Mouse (Mus musculus) Patski (cell line): ENCODE measurements around the gene Tnfrsf9. TPM values are rescaled to one million over a fixed set of nuclear protein-coding genes. Genes with fewer than 3 reads are reported as not detected.
A peak's percentile ranks its signal among the peaks of the same experiment; 100 is the strongest.

Experiments used
- ATAC-seq: fragments of 100-300 bp; one replicate; pipeline ENCODE4 v1.8.0; 2021
- CTCF ChIA-PET: fragments of 350-600 bp; sonication (Branson Sonifier 250); formaldehyde crosslinking; loops from one replicate; lab custom pipeline; 2022; ENCODE audit warnings: inconsistent platforms; lab: Charles Lee
- POLR2A ChIA-PET: fragments of 350-600 bp; sonication (Branson Sonifier 250); formaldehyde crosslinking; loops from one replicate; lab custom pipeline; 2022; ENCODE audit warnings: antibody characterized with exemption, inconsistent platforms; lab: Charles Lee
- DNase-seq: peaks from one replicate; pipeline ENCODE4 v3.0.0-alpha.2; 2011; ENCODE audit warnings: low read depth, low spot score
- H3K27me3 ChIP-seq: fragments of 371-371 bp; one replicate; pipeline ENCODE4 v1.5.1; 2021
- CTCF ChIP-seq: fragments of 100-300 bp; IDR thresholded peaks from one replicate; pipeline ENCODE4 v1.5.1; 2021
- in situ Hi-C: fragments of 300-500 bp; cut with MboI; formaldehyde crosslinking; loops from 3 replicates; pipeline ENCODE4 v1.11.1; 2018; ENCODE audit warnings: low pct_unique_long_range_greater_than_20kb, mixed read lengths
- polyA plus RNA-seq: library from polyadenylated mRNA; unstranded; gene quantifications from one replicate; pipeline ENCODE4 v1.2.3, GENCODE M21; 2021

The Tnfrsf9 gene
- polyA plus RNA-seq, 1 experiment from 2014 or later = 2.1 TPM

GRCm38 (mm10) chr4:150958536-150958935 lies 44.2 kb downstream of the Tnfrsf9 start:
- DNase-seq = no peak
- ChIA-PET CTCF (no interaction called here), POLR2A (no interaction called here)
- no peak for TF ChIP-seq CTCF
- no peaks in the 10 kb centered on the region for H3K27me3 ChIP-seq
- no peak for ATAC-seq
- in situ Hi-C loops = no loop called here

- in situ Hi-C loops = loop anchor here (10.0 kb wide), 1 partner anchor 183 kb away; no protein-coding TSS in a partner anchor
- H3K27me3 ChIP-seq = no peaks in the 10 kb centered on the region
- no peak for TF ChIP-seq CTCF
- ChIA-PET CTCF (no interaction called here), POLR2A (no interaction called here)
- ATAC-seq = no peak
- no peak for DNase-seq
These were observed 47.9 kb downstream of the Tnfrsf9 start for GRCm38 (mm10) chr4:150962231-150962630.

GRCm38 (mm10) chr4:150963711-150964110 lies 49.3 kb downstream of the Tnfrsf9 start:
- ATAC-seq (no peak), DNase-seq (no peak)
- in situ Hi-C loops = loop anchor here (10.0 kb wide), 1 partner anchor 181 kb away; no protein-coding TSS in a partner anchor
- POLR2A ChIA-PET = no interaction called here
- no peak for TF ChIP-seq CTCF
- no peaks in the 10 kb centered on the region for H3K27me3 ChIP-seq
- CTCF ChIA-PET = no interaction called here

GRCm38 (mm10) chr4:150964635-150965554 lies 50.5 kb downstream of the Tnfrsf9 start:
- ChIA-PET POLR2A (no interaction called here), CTCF (interaction anchor here (1.2 to 1.3 kb wide), 3 partner anchors 37 to 309 kb away, joined by 3 to 4 read pairs (median 3); no protein-coding TSS in a partner anchor)
- TF ChIP-seq CTCF = peak; percentile 89
- in situ Hi-C loops = loop anchor here (5.0 to 10.0 kb wide), 3 partner anchors 33 to 308 kb away; no protein-coding TSS in a partner anchor
- peak; percentile 35 for ATAC-seq
- H3K27me3 ChIP-seq = no peaks in the 10 kb centered on the region
- DNase-seq = no peak

- DNase-seq = no peak
- POLR2A ChIA-PET = no interaction called here
- TF ChIP-seq CTCF = peak; percentile 46
- CTCF ChIA-PET = interaction anchor here (1.2 to 1.4 kb wide), 5 partner anchors 24 to 310 kb away, joined by 3 to 5 read pairs (median 4); no protein-coding TSS in a partner anchor
- in situ Hi-C loops = loop anchor here (5.0 to 10.0 kb wide), 3 partner anchors 33 to 308 kb away; no protein-coding TSS in a partner anchor
- no peaks in the 10 kb centered on the region for H3K27me3 ChIP-seq
- no peak for ATAC-seq
These were observed 51.2 kb downstream of the Tnfrsf9 start for GRCm38 (mm10) chr4:150965555-150965951.

- in situ Hi-C loops = loop anchor here (5.0 to 10.0 kb wide), 3 partner anchors 34 to 309 kb away; no protein-coding TSS in a partner anchor
- DNase-seq = no peak
- TF ChIP-seq CTCF = peak; percentile 66
- no peaks in the 10 kb centered on the region for H3K27me3 ChIP-seq
- POLR2A ChIA-PET = no interaction called here
- no peak for ATAC-seq
- CTCF ChIA-PET = interaction anchor here (0.7 to 1.4 kb wide), 8 partner anchors 11 to 311 kb away, joined by 3 to 5 read pairs (median 4); no protein-coding TSS in a partner anchor
These were observed 52.2 kb downstream of the Tnfrsf9 start for GRCm38 (mm10) chr4:150966556-150966955.

GRCm38 (mm10) chr4:150968956-150969355 lies 54.6 kb downstream of the Tnfrsf9 start:
- POLR2A ChIA-PET = no interaction called here
- in situ Hi-C loops = loop anchor here (5.0 to 10.0 kb wide), 3 partner anchors 37 to 312 kb away; no protein-coding TSS in a partner anchor
- no peak for DNase-seq
- ATAC-seq = no peak
- CTCF ChIA-PET = no interaction called here
- TF ChIP-seq CTCF = no peak
- H3K27me3 ChIP-seq = no peaks in the 10 kb centered on the region

GRCm38 (mm10) chr4:150973264-150973663 lies 58.9 kb downstream of the Tnfrsf9 start:
- DNase-seq (no peak), ATAC-seq (peak; percentile 74)
- POLR2A ChIA-PET = no interaction called here
- no peak for TF ChIP-seq CTCF
- no peaks in the 10 kb centered on the region for H3K27me3 ChIP-seq
- in situ Hi-C loops = no loop called here
- CTCF ChIA-PET = no interaction called here

- in situ Hi-C loops = no loop called here
- no peaks in the 10 kb centered on the region for H3K27me3 ChIP-seq
- ChIA-PET CTCF (no interaction called here), POLR2A (no interaction called here)
- no peak for TF ChIP-seq CTCF
- DNase-seq (no peak), ATAC-seq (no peak)
These were observed 60.8 kb downstream of the Tnfrsf9 start for GRCm38 (mm10) chr4:150975145-150975544.

- TF ChIP-seq CTCF = no peak
- ChIA-PET POLR2A (no interaction called here), CTCF (interaction anchor here (0.8 kb wide), 1 partner anchor 12 kb away, joined by 3 read pairs; no protein-coding TSS in a partner anchor)
- ATAC-seq (no peak), DNase-seq (no peak)
- in situ Hi-C loops = no loop called here
- no peaks in the 10 kb centered on the region for H3K27me3 ChIP-seq
These were observed 64.0 kb downstream of the Tnfrsf9 start for GRCm38 (mm10) chr4:150978156-150978910.
